ENCODE assay signal across 9 mouse cellular contexts in the genomic region with DNA sequence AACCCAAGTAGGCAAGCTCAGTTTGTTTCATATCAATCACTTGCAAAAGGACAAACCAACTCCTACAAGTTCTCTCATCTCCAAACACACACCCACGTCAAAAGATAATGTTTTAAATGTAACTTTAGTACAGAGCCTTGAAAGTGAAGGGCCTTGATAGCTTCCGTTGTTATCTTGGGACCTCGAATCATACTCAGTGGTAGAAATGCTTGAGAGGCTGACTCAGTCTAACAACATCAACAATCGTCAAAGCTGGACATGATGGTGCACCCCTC. TPM values are rescaled to one million over a fixed set of nuclear protein-coding genes. Genes with fewer than 3 reads are reported as not detected.
DNase-seq lines count a peak whose midpoint lies in the region; ATAC-seq and TF ChIP-seq lines count a peak whose summit lies in the region.
"Had no signal": no experiment of that assay in that cellular context is flagged by ENCODE, and none has a peak within 500 bp of the region (broad histone marks: within the 10 kb centered on the region; RNA-seq: fewer than 3 reads in every experiment).

No protein-coding gene starts in this region.

- peak overlapping the region; percentile 72 for H3K4me2 ChIP-seq in forebrain, postnatal 0 days (ENCODE audit: low read depth)
- peak overlapping the region; percentile 95 for H3K4me2 ChIP-seq in liver, postnatal 0 days (ENCODE audit: low read depth, low read length)

- H3K9me3 ChIP-seq in heart, embryonic 10.5 days, result no peaks in the 10 kb centered on the region
- H3K9me3 ChIP-seq in E14TG2a.4 (ENCODE audit: low read length), result no peaks in the 10 kb centered on the region
- H3K9me3 ChIP-seq in forebrain, postnatal 0 days (ENCODE audit: low read length), result no peaks in the 10 kb centered on the region
- H3K9me3 ChIP-seq in liver, postnatal 0 days (ENCODE audit: low read length), result no peaks in the 10 kb centered on the region

- no peak for ATAC-seq in forebrain, postnatal 0 days
- no peak for ATAC-seq in liver, postnatal 0 days

- TF ChIP-seq CTCF in E14TG2a.4 (conservative IDR thresholded peaks at IDR 0.05; ENCODE audit: low read length), result no peak
- no peak for TF ChIP-seq CTCF in forebrain, postnatal 0 days (IDR thresholded peaks at IDR 0.05; ENCODE audit: low read depth)
- TF ChIP-seq CTCF in liver, postnatal 0 days (IDR thresholded peaks at IDR 0.05; ENCODE audit: low read depth), result no peak

- peaks cover 47% of the 10 kb centered on the region for H3K36me3 ChIP-seq in heart, embryonic 10.5 days
- peaks cover 56% of the 10 kb centered on the region for H3K36me3 ChIP-seq in E14TG2a.4 (ENCODE audit: insufficient read depth, low read length)
- peaks cover 46% of the 10 kb centered on the region for H3K36me3 ChIP-seq in forebrain, postnatal 0 days (ENCODE audit: insufficient read depth)
- H3K36me3 ChIP-seq in liver, postnatal 0 days (replicated peaks; ENCODE audit: insufficient read depth, low read length), result peaks cover 42% of the 10 kb centered on the region

- H3K27me3 ChIP-seq in heart, embryonic 10.5 days (ENCODE audit: insufficient read depth, poor library complexity, severe bottlenecking), result no peaks in the 10 kb centered on the region
- H3K27me3 ChIP-seq in E14TG2a.4 (ENCODE audit: insufficient read depth, low read length), result no peaks in the 10 kb centered on the region
- H3K27me3 ChIP-seq in forebrain, postnatal 0 days (ENCODE audit: insufficient read depth, low read length), result no peaks in the 10 kb centered on the region
- no peaks in the 10 kb centered on the region for H3K27me3 ChIP-seq in liver, postnatal 0 days (ENCODE audit: insufficient read depth, low read length)

- 62% methylated on average over 4 of the region's 4 CpGs for WGBS in heart, embryonic 10.5 days
- 89% methylated on average over 4 of the region's 4 CpGs for WGBS in forebrain, postnatal 0 days
- WGBS in liver, postnatal 0 days (ENCODE audit: insufficient replicate concordance), result 47% methylated on average over 4 of the region's 4 CpGs

- no peak overlapping the region for H3K27ac ChIP-seq in heart, embryonic 10.5 days
- no peak overlapping the region for H3K27ac ChIP-seq in forebrain, postnatal 0 days (ENCODE audit: low read depth, low read length)
- peak overlapping the region; percentile 99; the same call in 1 of the 2 replicates for H3K27ac ChIP-seq in liver, postnatal 0 days (ENCODE audit: low read depth)

- intact Hi-C loops in heart, postnatal 36 days (cut with DNase I), result loop anchor here (5.0 kb wide), 1 partner anchor 121 kb away; the partner anchor contains the start of gene Tesk1
- intact Hi-C loops in gastrocnemius, postnatal 36 days (cut with DNase I), result loop anchor here (2.0 kb wide), 1 partner anchor 15 kb away; the partner anchor contains the start of genes Gba2 and Rgp1

- TF ChIP-seq EP300 in liver, postnatal 0 days (IDR thresholded peaks at IDR 0.05; ENCODE audit: low read depth), result no peak

- peak overlapping the region; percentile 89 for H3K9ac ChIP-seq in forebrain, postnatal 0 days
- H3K9ac ChIP-seq in liver, postnatal 0 days (replicated peaks), result peak overlapping the region; percentile 89

- peaks cover 40% of the 10 kb centered on the region for H3K4me1 ChIP-seq in heart, embryonic 10.5 days
- H3K4me1 ChIP-seq in E14TG2a.4 (replicated peaks; ENCODE audit: low read depth, low read length), result peaks cover 49% of the 10 kb centered on the region
- peaks cover 12% of the 10 kb centered on the region; the same call in 1 of the 2 replicates for H3K4me1 ChIP-seq in forebrain, postnatal 0 days (ENCODE audit: insufficient read depth)
- peaks cover 38% of the 10 kb centered on the region for H3K4me1 ChIP-seq in liver, postnatal 0 days (ENCODE audit: insufficient read depth)

- DNase-seq in heart, embryonic 10.5 days (ENCODE audit: low spot score), result no peak
- DNase-seq in heart, postnatal 36 days, result no peak
- DNase-seq in forebrain, postnatal 0 days, result no peak
- DNase-seq in liver, postnatal 0 days, result no peak
- no peak for DNase-seq in gastrocnemius, postnatal 36 days
- no peak for DNase-seq in left cerebral cortex, adult 18-20 months (ENCODE audit: low spot score in 2 of 2)
- DNase-seq in gastrocnemius, adult 8-10 months (ENCODE audit: low spot score in 2 of 2), result no peak
- DNase-seq: kidney, postnatal 14 days had no signal

- H3K4me3 ChIP-seq in heart, embryonic 10.5 days, result peak overlapping the region; percentile 94
- peak overlapping the region; percentile 94 for H3K4me3 ChIP-seq in E14TG2a.4 (replicated peaks; ENCODE audit: low read length)
- H3K4me3 ChIP-seq in forebrain, postnatal 0 days (ENCODE audit: low read depth, low read length), result peak overlapping the region; percentile 97
- H3K4me3 ChIP-seq in liver, postnatal 0 days (ENCODE audit: low read depth, low read length), result peak overlapping the region; percentile 75

RNA-seq across cellular contexts. Expression of gene Tln1, which starts 1.0 kb away (rescaled TPM):
- polyA plus RNA-seq in heart, embryonic 10.5 days (2016; fragmentation: Nextera tagmentation; extraction: Ambion mirVana), result 82.7 and 99.6 TPM in 2 replicates
- 100 to 1,000 TPM; 106 to 118 TPM for total RNA-seq in heart, postnatal 36 days (2021)
- 34.4 and 44.1 TPM in 2 replicates for total RNA-seq in forebrain, postnatal 0 days (2014; rRNA removed)
- polyA plus RNA-seq in forebrain, postnatal 0 days (2015; fragmentation: Nextera tagmentation; extraction: Ambion mirVana), result 66.2 and 80.4 TPM in 2 replicates
- 30.0 and 34.2 TPM in 2 replicates for polyA plus RNA-seq in liver, postnatal 0 days (2015; fragmentation: Nextera tagmentation; extraction: Ambion mirVana)
- total RNA-seq in gastrocnemius, postnatal 36 days (2021), result 10 to 100 TPM; 53.6 to 55.2 TPM
- 10 to 100 TPM; 51.7 to 51.8 TPM for total RNA-seq in left cerebral cortex, adult 18-20 months (2021)
- total RNA-seq in gastrocnemius, adult 8-10 months (2022), result 10 to 100 TPM; 52.5 to 57.4 (median 56.6) TPM

RNA-seq across cellular contexts. Expression of gene Creb3, which starts 1.4 kb away (rescaled TPM):
- polyA plus RNA-seq in heart, embryonic 10.5 days (2016; fragmentation: Nextera tagmentation; extraction: Ambion mirVana), result 63.8 and 68.8 TPM in 2 replicates
- total RNA-seq in heart, postnatal 36 days (2021), result 10 to 100 TPM; 40.4 to 47.6 TPM
- 61.9 and 64.4 TPM in 2 replicates for total RNA-seq in forebrain, postnatal 0 days (2014; rRNA removed)
- polyA plus RNA-seq in forebrain, postnatal 0 days (2015; fragmentation: Nextera tagmentation; extraction: Ambion mirVana), result 84.0 and 87.2 TPM in 2 replicates
- polyA plus RNA-seq in liver, postnatal 0 days (2015; fragmentation: Nextera tagmentation; extraction: Ambion mirVana), result 36.2 and 41.2 TPM in 2 replicates
- 10 to 100 TPM; 31.5 to 38.3 TPM for total RNA-seq in gastrocnemius, postnatal 36 days (2021)
- total RNA-seq in left cerebral cortex, adult 18-20 months (2021), result 10 to 100 TPM; 78.1 to 80.9 TPM
- total RNA-seq in gastrocnemius, adult 8-10 months (2022), result 10 to 100 TPM; 36.3 to 47.6 (median 41.3) TPM

RNA-seq across cellular contexts. Expression of gene Rgp1, which starts 15.0 kb away (rescaled TPM):
- 20.9 and 29.7 TPM in 2 replicates for polyA plus RNA-seq in heart, embryonic 10.5 days (2016; fragmentation: Nextera tagmentation; extraction: Ambion mirVana)
- total RNA-seq in heart, postnatal 36 days (2021), result 10 to 100 TPM; 30.7 to 36.1 TPM
- 17.6 and 22.6 TPM in 2 replicates for total RNA-seq in forebrain, postnatal 0 days (2014; rRNA removed)
- polyA plus RNA-seq in forebrain, postnatal 0 days (2015; fragmentation: Nextera tagmentation; extraction: Ambion mirVana), result 7.1 and 10.4 TPM in 2 replicates
- polyA plus RNA-seq in liver, postnatal 0 days (2015; fragmentation: Nextera tagmentation; extraction: Ambion mirVana), result 6.3 and 7.3 TPM in 2 replicates
- total RNA-seq in gastrocnemius, postnatal 36 days (2021), result 10 to 100 TPM; 17.6 to 20.7 TPM
- 10 to 100 TPM; 44.8 to 50.1 TPM for total RNA-seq in left cerebral cortex, adult 18-20 months (2021)
- total RNA-seq in gastrocnemius, adult 8-10 months (2022), result 10 to 100 TPM; 22.8 to 26.9 (median 23.5) TPM

RNA-seq across cellular contexts. Expression of gene Gba2, which starts 15.1 kb away (rescaled TPM):
- polyA plus RNA-seq in heart, embryonic 10.5 days (2016; fragmentation: Nextera tagmentation; extraction: Ambion mirVana), result 22.8 and 27.6 TPM in 2 replicates
- total RNA-seq in heart, postnatal 36 days (2021), result 10 to 100 TPM; 14.7 to 15.8 TPM
- 31.6 and 37.7 TPM in 2 replicates for total RNA-seq in forebrain, postnatal 0 days (2014; rRNA removed)
- 45.4 and 45.5 TPM in 2 replicates for polyA plus RNA-seq in forebrain, postnatal 0 days (2015; fragmentation: Nextera tagmentation; extraction: Ambion mirVana)
- polyA plus RNA-seq in liver, postnatal 0 days (2015; fragmentation: Nextera tagmentation; extraction: Ambion mirVana), result 7.3 and 8.4 TPM in 2 replicates
- total RNA-seq in gastrocnemius, postnatal 36 days (2021), result 1 to 10 TPM; 3.9 to 6.1 TPM
- total RNA-seq in left cerebral cortex, adult 18-20 months (2021), result 10 to 100 TPM; 62.1 to 64.2 TPM
- 1 to 10 TPM; 3.8 to 4.4 (median 4.2) TPM for total RNA-seq in gastrocnemius, adult 8-10 months (2022)

RNA-seq across cellular contexts. Expression of gene Msmp, which starts 20.8 kb away (rescaled TPM):
- polyA plus RNA-seq in heart, embryonic 10.5 days (2016; fragmentation: Nextera tagmentation; extraction: Ambion mirVana), result 1.6 and 1.8 TPM in 2 replicates
- under 1 TPM; 0.42 to 0.87 TPM for total RNA-seq in heart, postnatal 36 days (2021)
- not detected in 2 replicates for total RNA-seq in forebrain, postnatal 0 days (2014; rRNA removed)
- 0.38 and 1.9 TPM in 2 replicates for polyA plus RNA-seq in forebrain, postnatal 0 days (2015; fragmentation: Nextera tagmentation; extraction: Ambion mirVana)
- polyA plus RNA-seq in liver, postnatal 0 days (2015; fragmentation: Nextera tagmentation; extraction: Ambion mirVana), result 0.96 TPM in 1 of 2 replicates, not detected in the other
- under 1 TPM in 1 of 2 experiments, not detected in 1; 0.49 TPM for total RNA-seq in gastrocnemius, postnatal 36 days (2021)
- total RNA-seq in left cerebral cortex, adult 18-20 months (2021), result not detected
- total RNA-seq in gastrocnemius, adult 8-10 months (2022), result not detected
